Mouse (Mus musculus): Measurements from ENCODE around the gene Mgat4a.

The Mgat4a gene

DNA sequence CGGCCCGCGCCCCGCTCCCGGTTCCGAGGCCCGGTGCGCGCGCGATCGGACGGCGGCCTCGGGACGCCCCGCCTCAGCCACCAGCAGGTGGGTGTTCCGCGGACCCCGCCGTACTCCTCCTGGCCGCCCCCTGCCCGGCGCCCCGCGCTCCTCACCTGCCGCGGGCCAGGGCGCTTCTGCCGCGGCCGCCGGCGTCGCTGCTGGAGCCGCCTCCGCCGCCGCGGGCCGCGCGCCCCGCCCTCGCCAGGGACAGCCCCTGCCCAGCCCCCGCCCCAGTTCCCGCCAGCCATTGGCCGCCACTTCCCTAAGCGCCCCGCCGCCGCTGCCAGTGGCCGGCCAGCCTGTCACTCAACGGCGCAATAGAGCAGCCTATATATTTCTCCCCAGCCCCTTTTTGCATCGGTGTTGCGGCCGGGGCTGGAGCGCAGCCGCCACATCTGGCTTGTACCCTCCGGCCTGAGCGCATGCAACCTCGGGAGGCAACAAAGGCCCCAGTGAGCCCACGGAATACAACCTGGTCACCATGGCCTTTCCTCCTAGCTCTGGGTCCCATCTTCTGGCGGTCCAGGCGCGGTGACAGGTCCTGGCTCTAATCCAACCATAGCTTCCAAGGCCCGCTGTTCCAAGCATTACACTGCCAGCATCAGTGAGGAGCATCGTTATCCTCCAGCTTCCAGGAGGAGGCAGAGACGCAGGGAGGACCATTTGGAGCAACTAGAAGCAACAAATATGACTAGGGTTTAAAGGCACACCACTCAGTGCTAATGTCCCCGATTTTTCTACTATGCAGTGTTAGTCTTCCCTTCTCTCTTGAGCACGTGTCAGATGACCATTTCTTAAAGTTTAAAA is at the start of gene Mgat4a:
TSS of gene Mgat4a (minus strand) at position 207 of the 849 bp plus-strand sequence.
- peak; percentile 73 for DNase-seq (ENCODE audit: low read depth)

- peak; percentile 55 for DNase-seq (ENCODE audit: low read depth)
These were observed 45.1 kb upstream of the Mgat4a start for GRCm38 (mm10) chr1:37585809-37586480.

GRCm38 (mm10) chr1:37583795-37584464 is 43.1 kb upstream of the Mgat4a start:
- no peak for DNase-seq (ENCODE audit: low read depth)

- no peak for DNase-seq (ENCODE audit: low read depth)
These were observed 42.4 kb upstream of the Mgat4a start for GRCm38 (mm10) chr1:37583167-37583566.

DNA sequence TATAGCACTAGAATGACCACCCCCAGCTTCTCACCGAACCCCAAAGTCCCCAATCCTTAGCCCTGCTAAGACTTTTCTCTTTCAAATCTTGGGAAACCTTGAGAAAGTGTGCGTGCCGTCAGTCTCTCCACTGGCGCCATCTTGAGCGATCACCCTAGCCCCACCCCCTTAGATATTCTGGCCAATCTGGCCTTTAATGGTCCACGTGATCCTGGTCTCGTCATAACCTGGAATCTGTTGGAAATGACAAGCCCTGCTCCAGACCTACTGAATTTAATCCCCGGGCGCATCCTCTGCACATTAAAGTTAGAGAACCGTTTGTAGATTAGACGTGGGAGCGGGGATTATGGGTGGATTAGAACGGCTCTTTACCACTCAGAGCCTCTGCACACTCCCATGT is 38.9 kb upstream of the Mgat4a start:
- no peak for DNase-seq (ENCODE audit: low read depth)

GRCm38 (mm10) chr1:37572528-37573272 is 31.9 kb upstream of the Mgat4a start:
- no peak for DNase-seq (ENCODE audit: low read depth)

DNA sequence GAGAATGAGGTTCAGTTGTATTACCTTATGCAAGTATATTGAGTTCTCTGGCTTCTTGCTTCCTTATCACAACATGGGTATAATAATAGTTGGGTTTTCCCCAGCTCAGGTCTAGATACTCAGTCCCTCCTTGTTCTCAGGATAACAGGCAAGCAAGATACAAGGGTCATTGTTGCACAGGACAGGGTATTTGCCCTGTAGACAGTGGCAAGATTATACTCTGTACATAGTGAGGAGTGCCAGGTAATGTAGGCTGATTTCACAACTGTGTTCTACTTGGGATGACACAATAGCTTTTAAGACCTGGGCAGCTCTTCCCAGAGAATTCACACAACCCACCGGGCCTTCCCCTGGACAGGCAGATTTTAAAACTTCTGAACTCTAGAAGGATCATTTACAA is 27.6 kb upstream of the Mgat4a start:
- DNase-seq (ENCODE audit: low read depth): no peak

DNA sequence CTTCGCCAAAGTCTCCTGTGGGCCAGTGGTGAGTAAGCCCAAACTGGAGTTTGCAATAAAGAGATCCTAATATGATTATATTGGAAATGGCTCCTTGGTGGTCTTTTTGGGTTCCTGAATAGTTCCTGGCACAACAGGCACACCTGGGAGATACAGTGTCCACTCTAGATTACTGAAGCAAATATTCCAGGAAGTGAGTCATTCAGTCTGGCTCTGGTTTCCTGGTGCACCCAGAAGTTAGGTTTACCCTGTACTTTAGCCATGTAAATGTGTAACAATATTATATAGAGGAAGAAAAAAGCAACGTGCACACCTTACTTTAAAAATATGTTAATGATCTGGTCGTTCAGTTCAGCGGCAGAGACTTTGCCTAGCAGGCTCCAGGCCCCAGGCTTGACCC is 25.9 kb upstream of the Mgat4a start:
- DNase-seq (ENCODE audit: low read depth): no peak

DNA sequence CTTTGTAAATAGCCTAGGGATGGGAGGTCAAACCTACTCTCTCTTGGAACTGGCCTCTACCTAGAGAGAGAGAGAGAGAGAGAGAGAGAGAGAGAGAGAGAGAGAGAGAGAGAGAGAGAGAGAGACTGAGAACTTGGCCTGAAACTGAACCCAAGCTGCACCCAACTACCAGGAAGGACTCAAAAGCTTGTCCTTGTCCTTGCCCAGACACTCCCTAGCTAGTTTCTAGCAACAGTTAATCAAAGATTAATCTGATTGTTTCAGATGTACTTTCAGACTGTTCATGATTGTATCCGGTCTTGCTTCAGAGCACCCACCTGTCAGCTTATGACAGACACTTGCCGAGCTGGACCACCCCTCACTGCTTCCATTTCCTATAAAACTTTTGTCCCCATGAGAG is 25.5 kb upstream of the Mgat4a start:
- no peak for DNase-seq (ENCODE audit: low read depth)

DNA sequence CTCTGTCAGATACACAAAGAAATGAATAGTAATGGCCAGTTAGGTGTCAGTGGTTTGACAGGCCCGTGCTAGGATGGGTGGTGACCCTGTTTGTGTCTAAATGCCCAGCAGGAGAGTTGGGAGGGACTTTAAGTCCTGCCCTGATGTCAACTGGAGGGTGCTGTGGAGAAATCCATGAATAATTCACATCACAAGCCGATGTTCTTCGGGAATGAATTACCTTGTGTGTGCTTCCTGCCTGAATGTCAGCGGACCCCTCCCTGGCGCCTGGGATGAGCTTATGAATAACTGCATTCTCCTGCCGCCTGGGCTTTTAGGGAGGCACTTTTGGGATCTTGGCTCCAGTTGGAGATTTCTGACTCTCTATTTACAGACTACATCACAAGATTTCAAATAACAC is 24.6 kb upstream of the Mgat4a start:
- DNase-seq (ENCODE audit: low read depth): no peak

DNA sequence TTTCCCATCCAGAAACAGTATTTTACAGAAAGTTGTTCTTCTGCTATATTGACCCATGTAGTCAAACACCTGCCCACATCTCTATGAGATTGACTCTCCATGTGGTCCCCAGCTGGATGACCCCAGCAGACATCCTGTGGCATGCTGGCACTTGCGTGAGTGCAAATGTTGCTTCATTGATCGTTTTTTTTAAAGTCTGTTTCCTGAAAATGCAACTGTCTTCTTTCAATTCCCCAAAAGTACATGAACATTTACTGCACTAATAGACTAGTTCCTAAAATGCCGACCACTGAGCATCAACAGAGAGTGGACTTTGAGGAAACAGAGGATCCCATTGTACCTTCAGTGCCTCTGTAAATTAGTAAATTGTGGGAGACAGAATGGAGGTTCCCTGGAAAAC is 21.1 kb upstream of the Mgat4a start:
- no peak for DNase-seq (ENCODE audit: low read depth)

DNA sequence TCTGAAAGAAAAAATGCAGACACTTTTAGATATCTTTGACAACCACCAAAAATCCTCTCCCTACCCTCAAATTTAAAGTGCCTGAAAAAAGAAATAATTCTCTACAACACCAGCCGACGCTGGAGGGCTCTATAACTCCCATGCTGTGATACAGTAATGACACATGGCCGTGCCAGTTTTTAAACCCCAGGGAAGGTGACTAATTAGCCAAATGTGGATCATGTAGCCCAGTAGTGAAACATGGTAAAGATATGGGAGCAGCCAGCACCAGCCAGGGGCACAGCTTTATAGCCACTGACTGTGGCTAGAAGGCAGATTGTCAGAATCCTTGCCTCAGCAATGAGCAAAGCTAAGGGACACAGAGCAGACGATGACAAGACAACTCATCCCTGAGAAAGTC is 19.5 kb upstream of the Mgat4a start:
- DNase-seq (ENCODE audit: low read depth): no peak

DNA sequence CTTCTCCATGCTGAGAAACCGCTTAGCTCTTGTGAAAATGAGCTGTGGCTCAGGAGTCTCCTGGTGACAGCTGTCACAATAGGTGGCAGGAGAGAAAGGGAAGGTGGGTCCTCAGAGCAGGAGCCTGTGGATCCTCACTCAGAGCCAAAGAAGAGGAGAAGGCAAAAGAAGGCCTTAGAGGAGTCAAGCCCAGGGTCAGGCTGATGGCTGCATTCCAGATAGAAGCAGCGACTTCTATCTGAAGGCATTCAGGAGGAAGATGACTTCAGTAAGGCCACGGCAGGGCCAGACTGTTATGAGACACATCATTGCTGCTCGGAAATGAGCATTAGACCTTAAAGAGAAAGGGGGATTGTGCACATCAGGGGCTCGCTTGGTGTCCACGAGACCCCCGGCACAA is 11.2 kb upstream of the Mgat4a start:
- peak; percentile 5 for DNase-seq (ENCODE audit: low read depth)

- DNase-seq (ENCODE audit: low read depth): no peak
These were observed 8.7 kb upstream of the Mgat4a start for GRCm38 (mm10) chr1:37549501-37549900.

DNA sequence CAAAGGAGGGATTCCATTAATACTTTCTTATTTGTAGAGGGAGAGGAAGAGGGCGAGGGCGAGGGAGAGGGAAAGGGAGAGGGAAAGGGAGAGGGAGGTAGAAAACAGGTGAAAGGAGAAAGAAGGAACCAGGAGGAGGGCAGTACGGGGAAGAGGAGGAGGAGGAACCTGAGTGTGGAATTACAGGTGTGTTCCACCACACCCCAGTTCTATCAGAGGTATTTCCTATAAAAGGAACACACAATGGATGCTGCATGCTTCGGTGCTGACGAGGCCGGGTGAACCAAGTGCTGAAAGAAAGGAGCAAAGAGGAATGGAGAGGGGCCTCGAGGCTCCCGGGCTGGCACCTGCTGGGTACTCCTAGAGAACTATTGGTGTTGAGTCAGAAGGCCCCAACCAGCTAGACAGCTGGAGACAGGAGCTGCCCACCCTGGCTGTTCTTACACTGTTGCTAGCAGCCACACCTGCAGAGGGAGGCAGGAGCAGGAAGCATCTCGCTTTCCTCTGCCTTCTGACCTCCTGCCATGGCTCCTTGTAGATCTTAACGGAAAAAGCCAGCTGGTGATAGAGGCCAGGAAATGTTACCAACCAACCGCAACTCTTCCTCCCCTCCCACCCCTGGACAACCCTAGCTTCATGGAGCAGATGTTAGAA is 5.7 kb upstream of the Mgat4a start:
- DNase-seq (ENCODE audit: low read depth): no peak

- no peak for DNase-seq (ENCODE audit: low read depth)
These were observed 3.4 kb upstream of the Mgat4a start for GRCm38 (mm10) chr1:37544251-37544650.

- no peak for DNase-seq (ENCODE audit: low read depth)
These were observed 2.2 kb upstream of the Mgat4a start for GRCm38 (mm10) chr1:37543057-37543456.

- DNase-seq (ENCODE audit: low read depth): no peak
These were observed 627 bp downstream of the Mgat4a start for GRCm38 (mm10) chr1:37539968-37540809.

- no peak for DNase-seq (ENCODE audit: low read depth)
These were observed 6.2 kb downstream of the Mgat4a start for GRCm38 (mm10) chr1:37534532-37535108.

DNA sequence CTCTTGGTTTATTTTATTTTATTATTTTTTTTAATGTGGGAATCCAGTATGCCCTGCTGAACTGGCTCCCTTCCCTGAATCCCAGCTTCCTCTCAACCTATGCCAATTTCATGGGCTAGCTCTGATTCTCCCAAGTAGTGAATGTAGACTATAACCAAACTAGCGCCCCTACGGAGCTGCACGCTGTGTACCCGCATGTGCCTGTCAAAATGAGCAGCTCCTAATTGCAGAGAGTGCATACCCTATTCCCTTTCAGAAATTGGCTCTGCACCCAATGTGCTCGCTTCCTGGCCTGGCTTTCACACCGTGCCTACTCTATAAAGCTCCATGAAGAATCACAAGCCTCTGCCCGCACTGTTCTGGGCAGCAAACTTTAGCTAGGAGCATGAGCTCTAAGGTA is 7.6 kb downstream of the Mgat4a start:
- DNase-seq (ENCODE audit: low read depth): no peak

DNA sequence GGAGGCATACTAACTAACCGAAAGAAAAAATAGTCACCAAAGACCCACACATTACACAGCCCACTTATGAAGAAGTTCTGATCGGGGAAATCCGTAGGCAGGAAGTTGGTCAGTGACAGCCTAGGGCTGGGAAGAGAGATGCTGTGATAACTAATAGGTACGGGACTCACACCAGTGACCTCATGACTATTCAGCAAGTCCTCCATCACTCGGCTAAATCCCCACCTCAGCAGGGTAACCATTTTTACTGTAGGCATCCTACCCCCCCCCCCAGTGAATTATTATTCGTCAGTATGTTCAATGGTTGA is 8.3 kb downstream of the Mgat4a start:
- no peak for DNase-seq (ENCODE audit: low read depth)

Data from NIH3T3 (cell line).